Mouse (Mus musculus): Measurements from ENCODE around the gene Itm2c. TPM values are rescaled to one million over a fixed set of nuclear protein-coding genes. Genes with fewer than 3 reads are reported as not detected.

Itm2c gene
- total and polyA plus RNA-seq, 3 experiments, result 549 to 999 (median 588) TPM

GRCm38 (mm10) chr1:85898761-85899387, 4.8 kb downstream of the Itm2c start:
- no peak for DNase-seq

- no peak for DNase-seq
These were observed 5.3 kb downstream of the Itm2c start for GRCm38 (mm10) chr1:85899388-85899761.

GRCm38 (mm10) chr1:85900521-85901333, 6.6 kb downstream of the Itm2c start:
- peak; percentile 47 for DNase-seq

GRCm38 (mm10) chr1:85901516-85902107, 7.5 kb downstream of the Itm2c start:
- no peak for DNase-seq

DNA sequence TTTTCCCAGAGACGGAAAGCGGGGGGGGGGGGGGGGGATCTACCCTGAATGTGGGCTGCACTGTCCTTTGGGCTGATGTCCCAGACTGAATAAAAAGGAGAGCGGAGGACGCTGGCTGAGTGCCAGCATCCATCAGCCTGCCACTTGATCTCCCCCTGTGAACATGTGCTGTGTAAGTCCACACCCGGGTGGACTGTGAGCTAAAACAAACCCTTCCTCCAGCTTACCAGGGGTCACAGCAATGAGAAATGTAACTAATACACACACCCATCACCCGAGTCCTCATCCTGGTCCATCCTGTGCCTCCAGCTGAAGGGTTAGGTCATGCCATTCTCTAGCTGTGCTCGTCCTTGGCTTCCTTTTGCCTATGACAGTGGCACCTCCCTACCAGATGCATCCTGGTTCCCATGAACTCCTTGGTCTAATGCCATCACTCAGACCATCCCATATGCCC, 8.1 kb downstream of the Itm2c start:
- peak; percentile 50 for DNase-seq

GRCm38 (mm10) chr1:85906892-85907291, 12.8 kb downstream of the Itm2c start:
- no peak for DNase-seq

GRCm38 (mm10) chr1:85908754-85909590, 14.9 kb downstream of the Itm2c start:
- DNase-seq, result peak; percentile 73

- DNase-seq, result peak; percentile 58
These were observed 19.1 kb downstream of the Itm2c start for GRCm38 (mm10) chr1:85913078-85913755.

GRCm38 (mm10) chr1:85915890-85916289, 21.8 kb downstream of the Itm2c start:
- DNase-seq, result no peak

GRCm38 (mm10) chr1:85916830-85917450, 22.9 kb downstream of the Itm2c start:
- no peak for DNase-seq

DNA sequence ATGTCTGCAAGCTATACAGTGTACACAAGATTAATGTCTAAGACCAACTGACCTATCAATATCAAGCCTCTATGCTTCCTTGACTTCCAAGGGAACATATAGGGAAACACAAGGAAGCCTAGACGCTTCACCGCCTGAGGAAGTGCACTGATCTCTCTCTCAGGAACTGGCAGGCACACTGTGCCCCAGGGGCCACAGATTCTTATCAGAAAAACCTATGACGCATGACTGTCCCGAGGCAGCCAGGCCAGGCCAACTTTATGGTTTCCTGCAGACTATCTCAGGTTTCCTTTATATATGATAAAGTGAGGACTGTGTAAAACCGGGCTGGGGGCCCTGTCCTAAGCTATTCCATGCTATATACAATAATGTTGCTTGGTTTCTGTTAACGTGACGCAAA, 25.5 kb downstream of the Itm2c start:
- DNase-seq, result no peak

- no peak for DNase-seq
These were observed 27.6 kb downstream of the Itm2c start for GRCm38 (mm10) chr1:85921725-85922124.

DNA sequence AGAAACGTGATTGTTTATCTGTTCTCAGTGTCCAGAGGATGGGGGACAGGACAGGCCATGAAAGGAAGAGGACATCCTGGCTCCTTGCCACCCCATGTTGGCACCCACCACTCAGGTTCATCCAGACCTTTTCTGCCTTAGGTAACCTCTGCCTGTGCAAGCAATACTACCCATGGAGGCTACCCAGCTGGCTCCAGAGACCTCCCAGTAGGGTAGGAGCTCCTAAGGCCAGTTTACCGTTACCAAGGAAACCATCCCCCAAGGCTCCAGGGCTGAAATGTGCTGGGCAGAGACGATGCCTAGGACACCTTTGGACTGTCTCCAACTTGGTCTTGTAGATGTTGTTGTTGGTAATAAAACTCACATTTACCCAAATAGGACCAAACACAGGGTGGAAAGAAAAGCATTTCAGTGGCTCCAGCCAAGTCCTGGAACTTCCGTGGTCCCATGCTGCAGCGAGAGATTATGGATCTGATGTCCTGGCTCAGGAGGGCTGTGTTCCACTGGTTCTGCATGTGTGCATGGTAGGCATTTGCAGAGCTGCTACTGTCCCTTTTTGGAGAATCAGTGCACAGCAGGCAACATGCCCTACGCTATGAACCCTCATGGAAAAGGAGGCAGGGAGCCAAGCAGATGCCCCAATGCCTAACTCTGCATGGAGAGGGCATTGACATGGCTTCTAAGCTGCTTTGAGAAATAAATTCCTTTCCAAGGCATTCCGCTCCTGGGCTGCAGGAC, 28.2 kb downstream of the Itm2c start:
- DNase-seq, result no peak

GRCm38 (mm10) chr1:85922865-85923211, 28.8 kb downstream of the Itm2c start:
- no peak for DNase-seq

DNA sequence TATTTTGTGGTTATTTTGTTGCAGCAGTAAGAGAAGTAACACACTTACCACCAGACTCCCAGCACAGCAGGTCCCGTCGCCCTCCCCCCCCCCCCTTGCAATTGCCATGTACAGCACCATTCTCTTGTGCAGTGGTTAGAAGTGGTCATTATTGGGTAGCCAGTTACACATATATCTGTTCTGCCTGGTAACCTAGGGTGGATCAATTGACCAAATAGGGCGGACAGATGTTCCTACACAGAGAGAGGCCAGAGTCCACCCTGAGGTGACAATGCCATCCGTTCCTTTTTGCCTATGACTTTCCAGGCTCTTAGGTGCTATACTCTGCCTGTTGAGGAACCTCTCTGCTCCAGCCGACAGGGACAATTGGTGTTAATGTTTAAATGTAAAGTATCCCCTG, 31.1 kb downstream of the Itm2c start:
- no peak for DNase-seq

GRCm38 (mm10) chr1:85928057-85928687, 34.1 kb downstream of the Itm2c start, which contains the start of gene 4933407L21Rik:
TSS of gene 4933407L21Rik (plus strand) at chr1:85928483.
- DNase-seq, result no peak

DNA sequence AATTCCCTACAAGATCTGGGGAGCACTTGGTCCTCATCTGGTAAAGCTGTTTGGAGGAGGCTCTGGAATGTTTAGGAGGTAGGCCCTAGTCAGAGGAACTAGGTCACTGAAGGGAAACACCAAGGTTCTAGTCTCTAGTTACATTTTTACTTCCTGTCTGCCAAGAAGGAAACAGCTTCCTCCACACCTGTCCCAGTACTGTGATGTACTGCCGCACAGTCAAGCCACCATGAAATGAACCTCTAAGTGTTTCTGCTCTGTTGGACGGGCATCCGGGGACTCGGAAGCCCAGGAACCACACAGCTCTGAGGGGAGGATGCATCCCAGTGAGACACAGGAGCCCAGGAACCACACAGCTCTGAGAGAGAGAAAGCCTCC, 34.6 kb downstream of the Itm2c start:
- DNase-seq, result no peak

- no peak for DNase-seq
These were observed 35.3 kb downstream of the Itm2c start for GRCm38 (mm10) chr1:85929406-85929805.

DNA sequence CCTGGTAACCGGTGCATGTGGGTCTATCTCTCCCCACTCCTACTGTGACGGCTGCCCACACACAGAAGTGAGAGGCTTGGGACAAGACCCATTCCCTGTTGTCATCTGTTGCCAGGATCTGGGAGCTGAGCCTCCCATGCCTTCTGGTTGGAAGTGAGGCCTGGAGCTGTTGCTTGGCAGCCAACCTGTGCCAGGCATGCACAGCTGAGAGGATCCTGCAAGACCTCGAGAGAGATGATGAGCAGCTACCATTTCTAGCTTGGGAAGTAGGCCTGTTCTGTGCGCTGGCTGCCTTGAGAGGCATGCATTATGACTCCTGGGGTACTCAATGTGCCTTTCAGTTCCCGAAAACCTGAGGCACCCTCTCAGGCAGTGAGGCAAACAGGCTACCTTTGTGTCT, 37.1 kb downstream of the Itm2c start:
- no peak for DNase-seq

DNA sequence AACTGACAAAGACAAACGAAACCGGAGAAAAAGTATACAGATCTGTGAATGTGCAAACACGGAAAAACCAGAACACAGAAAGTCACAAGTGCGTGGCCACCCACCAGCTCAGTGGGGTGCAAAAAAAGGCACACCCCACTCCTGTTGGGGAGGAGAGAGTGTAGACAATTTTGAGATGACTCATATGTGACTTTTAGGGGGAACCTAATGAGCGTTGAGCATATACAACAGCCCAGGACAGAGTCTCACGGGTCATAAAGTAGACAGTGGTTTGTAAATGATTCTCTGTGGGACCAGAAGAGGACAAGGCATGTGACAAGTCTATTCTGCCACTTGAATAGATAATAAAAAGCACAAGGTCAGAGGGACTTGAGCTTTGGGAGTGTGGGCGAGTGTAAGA, 39.1 kb downstream of the Itm2c start:
- DNase-seq, result no peak
